Mouse (Mus musculus): Measurements from ENCODE around the gene Cdkal1.

Gene Cdkal1

GRCm38 (mm10) chr13:29264015-29264711 lies 591.3 kb downstream of the Cdkal1 start:
- CTCF ChIA-PET: no interaction called here

DNA sequence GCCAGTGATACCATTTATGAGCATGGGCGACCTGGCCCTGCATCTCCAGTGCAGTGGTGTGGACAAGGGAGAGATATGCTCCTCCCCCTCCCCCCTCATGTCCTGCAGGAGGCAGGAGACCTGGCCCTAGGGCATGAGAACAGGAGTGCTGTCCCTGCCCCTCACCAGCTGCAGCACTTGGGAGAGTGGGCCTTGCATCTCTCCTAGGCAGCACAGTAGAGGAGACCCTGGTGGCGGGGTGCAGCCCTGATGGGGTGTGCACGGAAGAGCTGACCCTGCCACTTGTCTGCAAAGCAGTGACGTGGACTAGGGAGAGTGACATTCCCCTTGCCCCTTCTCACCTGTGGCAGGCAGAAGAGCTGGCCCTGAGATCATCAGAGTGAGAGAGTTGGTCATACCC lies 593.3 kb downstream of the Cdkal1 start:
- CTCF ChIA-PET: no interaction called here

DNA sequence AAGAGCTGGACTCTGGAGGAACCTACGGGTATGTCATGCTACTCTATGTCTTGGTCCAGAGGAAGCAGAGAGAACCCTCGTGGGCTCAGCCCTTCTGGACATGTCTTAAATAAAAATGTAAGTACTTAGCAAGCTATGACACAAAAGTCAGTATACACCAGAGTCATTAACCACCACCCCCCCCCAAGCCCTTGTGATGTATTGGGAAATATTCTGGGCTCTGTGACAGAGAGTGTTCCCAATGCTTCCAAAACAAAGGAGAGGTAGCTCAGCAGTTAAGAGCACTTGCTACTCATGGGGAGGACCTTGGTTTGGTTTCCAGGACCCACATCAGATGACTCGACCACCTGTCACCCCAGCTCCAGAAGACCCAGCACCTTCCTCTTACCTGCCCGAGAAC lies 606.9 kb downstream of the Cdkal1 start:
- CTCF ChIA-PET: interaction anchor here (0.7 kb wide), 1 partner anchor 190 kb away, joined by 5 read pairs; no protein-coding TSS in a partner anchor

GRCm38 (mm10) chr13:29247800-29248199 lies 607.7 kb downstream of the Cdkal1 start:
- CTCF ChIA-PET: no interaction called here

GRCm38 (mm10) chr13:29235065-29235464 lies 620.4 kb downstream of the Cdkal1 start:
- CTCF ChIA-PET: no interaction called here

DNA sequence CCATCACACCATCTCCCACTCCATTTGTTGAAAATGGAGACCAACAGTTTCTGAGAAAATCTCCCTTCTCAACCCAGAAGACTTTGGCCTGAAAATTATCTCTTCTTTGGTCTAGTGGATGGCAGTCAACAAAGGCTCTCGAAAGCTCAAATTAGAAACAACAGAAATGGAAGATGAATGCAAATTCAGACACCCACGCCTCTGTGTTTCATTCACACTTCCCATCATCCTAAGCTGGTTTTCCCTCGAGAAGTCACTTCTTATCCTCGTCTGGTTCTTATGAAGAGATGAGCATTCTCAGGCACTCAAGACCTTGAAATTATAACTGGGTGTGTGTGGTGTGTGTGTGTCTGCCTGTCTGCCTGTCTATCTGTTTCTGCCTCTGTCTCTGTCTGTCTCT lies 621.0 kb downstream of the Cdkal1 start:
- CTCF ChIA-PET: no interaction called here

- CTCF ChIA-PET: no interaction called here
Observed at GRCm38 (mm10) chr13:29233970-29234369, 621.5 kb downstream of the Cdkal1 start.

GRCm38 (mm10) chr13:29232681-29233080 lies 622.8 kb downstream of the Cdkal1 start:
- CTCF ChIA-PET: no interaction called here

DNA sequence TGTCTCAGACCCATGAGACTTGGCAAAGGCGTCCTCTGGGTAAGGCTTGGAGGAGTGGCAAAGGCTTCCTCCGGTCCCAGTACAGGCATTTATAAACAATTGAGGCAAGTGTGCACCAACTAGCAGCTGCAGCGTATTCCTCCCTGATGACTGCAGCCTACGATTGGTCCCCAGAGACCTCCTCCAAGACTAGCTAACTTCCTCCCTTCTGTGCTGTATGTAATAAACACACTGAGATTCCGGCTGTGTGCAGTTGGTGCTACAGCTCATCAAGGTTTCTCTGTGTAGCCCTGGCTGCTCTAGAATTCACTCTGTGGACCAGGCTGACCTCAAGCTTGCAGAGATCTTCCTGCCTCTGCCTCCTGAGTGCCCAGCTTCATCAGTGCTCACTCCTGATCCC lies 630.7 kb downstream of the Cdkal1 start:
- CTCF ChIA-PET: no interaction called here

- CTCF ChIA-PET: no interaction called here
Observed at GRCm38 (mm10) chr13:29222261-29222838, 633.1 kb downstream of the Cdkal1 start.

DNA sequence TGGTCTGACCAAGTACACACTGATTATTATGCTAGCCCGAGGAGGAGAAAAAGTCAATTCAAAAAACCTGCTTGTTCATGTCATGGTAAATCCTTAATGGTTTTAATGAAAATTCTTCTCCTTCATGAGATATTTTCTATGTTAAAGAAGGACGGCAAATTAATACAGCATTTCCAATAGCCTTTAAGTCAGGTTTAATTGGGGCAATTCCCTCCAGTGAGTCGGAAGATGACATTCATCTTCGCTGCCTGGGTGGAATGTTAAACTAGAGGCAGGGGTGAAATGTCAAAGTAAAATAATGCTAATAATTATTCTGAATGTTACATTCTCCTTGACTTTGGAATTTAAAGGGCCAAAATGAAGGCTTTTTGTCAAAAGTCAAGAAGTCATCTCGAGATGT lies 633.8 kb downstream of the Cdkal1 start:
- CTCF ChIA-PET: no interaction called here

GRCm38 (mm10) chr13:29218594-29219230 lies 636.8 kb downstream of the Cdkal1 start:
- CTCF ChIA-PET: interaction anchor here (0.9 kb wide), 1 partner anchor 1194 kb away, joined by 17 read pairs; no protein-coding TSS in a partner anchor

GRCm38 (mm10) chr13:29210159-29211021 lies 645.1 kb downstream of the Cdkal1 start:
- CTCF ChIA-PET: interaction anchor here (0.7 kb wide), 1 partner anchor 657 kb away, joined by 10 read pairs; no protein-coding TSS in a partner anchor

GRCm38 (mm10) chr13:29208749-29209148 lies 646.7 kb downstream of the Cdkal1 start:
- CTCF ChIA-PET: no interaction called here

- CTCF ChIA-PET: no interaction called here
Observed at GRCm38 (mm10) chr13:29203856-29204255, 651.6 kb downstream of the Cdkal1 start.

DNA sequence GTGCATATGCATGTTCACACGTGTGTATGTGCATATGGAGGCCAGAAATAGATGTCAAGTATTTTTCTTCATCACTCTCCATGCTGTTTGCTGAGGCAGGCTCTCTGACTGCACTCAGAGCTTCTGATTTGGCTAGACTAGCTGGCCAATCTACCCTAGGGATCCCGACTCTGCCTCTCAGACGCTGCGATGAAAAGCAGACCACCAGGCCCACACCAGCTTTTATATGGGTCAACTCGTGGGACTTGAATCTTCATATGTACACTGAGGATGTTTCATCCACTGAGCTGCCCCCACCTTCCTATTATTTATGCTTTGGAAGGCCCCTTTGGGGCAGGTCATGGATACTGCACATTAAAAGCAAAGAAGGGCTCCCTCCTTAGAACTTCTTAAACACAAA lies 652.0 kb downstream of the Cdkal1 start:
- CTCF ChIA-PET: no interaction called here

GRCm38 (mm10) chr13:29202562-29202961 lies 652.9 kb downstream of the Cdkal1 start:
- CTCF ChIA-PET: no interaction called here

DNA sequence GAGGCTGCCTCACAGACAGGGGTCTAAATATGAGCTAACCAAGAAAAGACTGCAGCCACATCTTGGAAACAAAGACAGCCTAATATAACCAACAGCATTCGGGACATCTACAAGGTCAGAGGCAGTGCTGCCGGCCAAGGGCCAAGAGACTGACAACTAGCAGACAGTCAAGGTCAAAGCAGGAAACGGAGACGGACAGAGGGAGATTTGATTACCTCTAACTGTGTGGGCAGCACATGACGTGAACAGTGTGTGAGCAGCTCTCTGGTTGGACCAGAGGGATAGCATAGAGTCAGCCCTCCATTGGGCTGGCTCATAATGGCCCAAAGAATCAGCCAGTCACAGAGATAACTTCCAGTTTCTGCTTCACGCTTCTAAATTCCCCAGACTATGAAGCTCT lies 655.8 kb downstream of the Cdkal1 start:
- CTCF ChIA-PET: no interaction called here

DNA sequence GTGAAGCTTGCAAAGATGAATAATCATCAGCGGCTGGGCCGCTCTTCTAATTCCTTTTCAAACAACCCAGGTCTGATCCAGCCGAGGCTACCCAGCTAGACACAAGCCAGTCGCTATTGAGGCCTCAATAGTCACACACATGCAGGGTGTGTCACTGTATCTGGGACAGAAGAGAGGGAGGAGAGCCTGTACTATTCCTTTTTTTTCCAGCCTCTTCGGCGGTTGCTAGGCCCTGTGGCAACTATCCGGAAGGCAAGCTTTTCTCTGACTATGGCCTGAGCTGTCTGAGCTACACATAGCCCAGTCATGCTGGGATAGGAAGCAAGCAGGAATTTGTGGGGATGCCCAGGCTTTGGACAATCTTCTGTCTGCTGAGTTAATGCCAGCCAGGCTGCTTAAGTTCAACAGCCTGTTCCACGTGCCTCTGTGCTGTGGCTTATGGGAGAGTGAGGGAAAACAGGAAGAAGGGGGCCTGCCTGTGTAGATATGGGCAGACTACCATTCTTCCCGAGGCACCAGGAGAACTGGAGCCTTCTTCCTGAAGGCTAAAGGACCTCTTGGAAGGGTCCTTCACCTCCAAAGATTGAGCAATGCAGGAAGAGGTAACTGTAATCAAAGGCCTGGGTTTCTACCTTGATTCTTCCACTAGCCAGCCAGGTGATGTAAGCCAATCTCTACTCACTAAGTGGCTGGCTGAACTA lies 658.5 kb downstream of the Cdkal1 start:
- CTCF ChIA-PET: no interaction called here

DNA sequence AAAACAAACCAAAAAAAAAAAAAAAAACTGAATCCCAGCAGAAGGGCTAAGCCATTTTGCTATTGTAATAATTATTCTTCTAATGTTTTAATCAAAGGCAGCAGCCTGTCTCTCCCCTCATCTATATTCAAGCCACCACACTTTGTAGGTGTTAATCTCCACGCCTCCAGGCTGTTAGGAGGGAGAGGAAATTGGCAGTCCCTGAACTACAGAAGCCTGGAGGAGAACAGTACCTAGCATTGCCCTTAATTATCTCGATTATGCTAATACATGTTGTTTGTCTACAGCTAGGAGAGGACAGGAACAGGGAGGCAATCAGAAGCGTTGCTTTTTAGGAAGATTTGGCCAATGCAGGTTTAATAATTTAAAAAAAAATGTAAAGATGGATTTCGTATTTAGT lies 659.8 kb downstream of the Cdkal1 start:
- CTCF ChIA-PET: no interaction called here

DNA sequence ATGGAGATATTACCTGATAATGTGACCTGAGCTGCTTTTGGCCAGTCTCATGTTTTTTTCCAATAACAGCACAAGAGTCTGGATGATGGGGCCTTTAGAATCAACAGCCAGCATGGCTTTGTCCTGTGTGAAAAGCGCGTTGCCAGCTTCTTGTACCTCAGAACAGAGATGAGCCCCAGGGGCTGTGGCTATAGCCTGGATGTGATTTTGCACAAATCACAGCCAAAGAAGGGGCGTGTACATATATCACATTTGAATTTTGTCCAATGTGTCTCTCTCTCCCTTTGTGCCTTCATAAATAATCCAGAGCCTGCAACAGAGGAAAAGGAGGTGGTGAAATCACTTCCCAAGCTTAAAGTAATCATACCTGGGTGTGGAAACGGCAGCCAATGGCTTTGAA lies 660.5 kb downstream of the Cdkal1 start:
- CTCF ChIA-PET: no interaction called here

DNA sequence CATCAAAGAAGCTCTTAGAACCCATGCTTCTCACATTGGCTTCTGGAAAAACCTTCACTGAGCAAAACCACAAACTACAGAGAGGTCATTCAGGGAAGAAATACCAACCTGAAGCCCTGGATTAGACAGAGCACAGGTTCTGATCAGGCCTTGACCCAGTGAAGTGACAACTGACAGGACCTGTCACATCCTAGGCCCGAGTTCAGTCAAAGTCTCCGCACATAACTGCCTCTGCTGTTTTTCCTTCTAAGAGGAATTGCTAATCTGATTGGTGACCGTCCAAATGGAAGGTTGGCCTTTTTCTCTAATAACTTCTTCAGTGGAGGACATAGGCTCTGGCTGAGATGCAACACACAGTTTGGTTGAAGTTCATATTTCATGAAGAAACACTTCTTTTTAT lies 662.8 kb downstream of the Cdkal1 start:
- CTCF ChIA-PET: no interaction called here

Measured in spleen, embryonic (tissue).